Mouse (Mus musculus): ENCODE results near the gene Mlec.
"Not testable (repeated sequence)": the region's sequence is repeated elsewhere in the genome, so short reads cannot be mapped to it uniquely, and the experiment has no call there.

Gene Mlec

GRCm38 (mm10) chr5:115120978-115121377, 37.0 kb downstream of the Mlec start:
- peak; percentile 70 for DNase-seq

GRCm38 (mm10) chr5:115118961-115119570, 38.9 kb downstream of the Mlec start, which contains the start of gene Acads:
Gene Acads (minus strand): TSS chr5:115119346.
- DNase-seq, result peak; percentile 68

- DNase-seq, result no peak
Observed at GRCm38 (mm10) chr5:115117467-115117866, 40.5 kb downstream of the Mlec start.

DNA sequence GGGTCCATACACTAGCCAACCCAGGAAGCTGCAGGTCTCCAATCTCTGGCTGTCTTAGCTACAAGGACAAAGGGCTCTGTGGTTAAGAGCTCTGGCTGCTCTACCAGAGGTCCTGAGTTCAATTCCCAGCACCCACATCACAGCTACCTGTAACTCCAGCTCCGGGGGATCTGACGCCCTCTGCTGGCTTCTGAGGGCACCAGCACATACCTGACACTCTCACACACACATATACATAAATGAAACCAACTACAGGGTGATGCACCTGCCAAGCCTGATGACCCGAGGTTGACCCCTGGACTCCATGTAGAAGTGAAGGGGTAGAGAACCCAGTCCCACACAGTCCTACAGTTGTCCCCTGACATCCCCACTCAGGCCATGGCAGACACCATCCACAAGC, 41.6 kb downstream of the Mlec start:
- DNase-seq, result no peak

DNA sequence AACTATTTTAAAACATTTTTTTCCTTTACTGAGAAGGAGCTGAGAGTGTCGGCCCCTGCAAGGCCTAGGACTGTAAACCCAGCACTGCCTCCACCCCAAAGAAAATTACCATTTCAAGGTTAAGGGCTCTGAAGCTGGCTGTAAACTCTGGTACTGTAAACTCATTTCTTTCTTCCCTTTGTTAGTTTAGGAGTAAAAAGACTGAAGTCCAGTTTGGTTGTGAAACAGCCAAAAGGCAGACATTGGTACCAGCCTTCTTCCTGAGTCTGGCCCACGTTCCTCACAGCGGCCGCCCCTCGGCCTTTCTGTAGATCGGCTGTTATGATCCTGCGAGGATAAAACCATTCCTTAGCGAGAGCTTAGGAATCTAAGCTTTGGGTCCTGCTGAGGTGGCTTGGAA, 43.5 kb downstream of the Mlec start:
- DNase-seq, result no peak

DNA sequence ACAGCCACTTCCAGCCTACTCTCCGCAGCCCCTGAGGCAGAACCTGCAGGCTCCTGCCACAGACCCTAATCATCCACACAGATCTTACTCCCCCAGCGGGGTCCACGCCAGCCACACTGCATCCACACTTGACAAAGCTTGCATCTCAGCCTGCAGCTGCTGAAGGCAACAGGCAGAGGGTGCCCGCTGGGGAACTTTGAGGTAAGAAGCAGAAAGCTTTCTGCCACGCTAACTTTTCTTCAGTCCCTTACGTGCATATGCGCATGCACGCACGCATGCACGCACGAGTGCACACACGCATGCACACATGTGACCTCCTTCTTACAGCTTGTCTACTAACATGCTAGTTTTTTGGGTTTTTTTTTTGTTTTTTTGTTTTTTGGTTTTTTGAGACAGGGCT, 44.7 kb downstream of the Mlec start:
- DNase-seq, result no peak

GRCm38 (mm10) chr5:115111156-115111555, 46.8 kb downstream of the Mlec start:
- no peak for DNase-seq

DNA sequence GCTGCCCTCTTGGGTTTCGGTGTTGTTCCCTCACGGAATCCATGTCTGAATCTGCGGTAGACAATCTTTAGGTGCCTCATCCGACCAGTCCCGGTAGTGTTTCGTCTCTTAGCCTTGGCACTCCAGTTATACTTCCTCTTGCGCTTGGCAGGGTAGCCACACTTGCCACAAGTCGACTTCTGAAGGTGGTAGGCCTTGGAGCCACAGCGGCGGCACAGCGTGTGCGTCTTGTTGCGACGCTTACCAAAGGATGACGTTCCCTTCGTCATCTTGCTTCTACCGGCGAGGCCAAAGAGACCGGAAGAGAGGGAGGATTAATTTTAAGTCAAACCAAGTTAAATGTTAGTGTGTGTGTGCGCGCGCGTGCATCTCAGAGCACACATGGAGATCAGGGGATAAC, 54.7 kb downstream of the Mlec start:
- DNase-seq, result not testable (repeated sequence)

DNA sequence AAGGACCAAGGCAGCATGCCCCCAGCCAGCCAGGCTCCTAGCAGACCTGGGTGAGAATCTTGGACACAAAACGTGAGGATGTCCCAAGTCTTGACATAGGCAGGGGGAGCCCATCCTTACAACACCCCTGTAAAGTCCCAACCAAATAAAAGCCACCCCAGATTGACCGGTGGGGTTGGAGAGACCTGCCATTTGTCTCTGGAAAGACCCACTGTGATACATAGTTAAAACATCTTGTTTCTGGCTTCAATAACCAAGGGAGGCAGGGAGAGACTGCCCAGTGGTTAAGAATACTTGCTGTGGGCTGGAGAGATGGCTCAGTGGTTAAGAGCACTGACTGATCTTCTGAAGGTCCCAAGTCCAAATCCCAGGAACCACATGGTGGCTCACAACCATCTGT, 55.7 kb downstream of the Mlec start:
- no peak for DNase-seq

GRCm38 (mm10) chr5:115100473-115100872, 57.5 kb downstream of the Mlec start:
- no peak for DNase-seq

DNA sequence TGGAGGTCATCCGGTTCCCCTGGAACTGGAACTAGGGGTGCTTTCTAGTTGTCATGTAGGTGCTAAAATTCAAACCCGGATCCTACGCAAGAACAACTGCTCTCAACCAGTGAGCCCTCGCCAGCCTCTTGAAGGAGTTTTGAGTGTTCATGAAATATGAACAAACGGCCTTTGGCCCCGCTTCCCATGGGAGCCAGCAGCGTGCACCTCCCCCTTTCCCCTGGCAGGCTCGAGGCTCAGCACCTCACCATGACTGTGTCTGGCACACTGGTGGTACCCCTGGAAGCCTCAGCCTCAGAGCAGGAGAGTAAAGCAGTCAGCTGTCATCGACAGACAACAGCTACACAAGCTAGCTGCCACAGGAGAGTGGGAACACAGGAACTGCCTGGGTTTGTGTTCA, 58.0 kb downstream of the Mlec start:
- DNase-seq, result no peak

DNA sequence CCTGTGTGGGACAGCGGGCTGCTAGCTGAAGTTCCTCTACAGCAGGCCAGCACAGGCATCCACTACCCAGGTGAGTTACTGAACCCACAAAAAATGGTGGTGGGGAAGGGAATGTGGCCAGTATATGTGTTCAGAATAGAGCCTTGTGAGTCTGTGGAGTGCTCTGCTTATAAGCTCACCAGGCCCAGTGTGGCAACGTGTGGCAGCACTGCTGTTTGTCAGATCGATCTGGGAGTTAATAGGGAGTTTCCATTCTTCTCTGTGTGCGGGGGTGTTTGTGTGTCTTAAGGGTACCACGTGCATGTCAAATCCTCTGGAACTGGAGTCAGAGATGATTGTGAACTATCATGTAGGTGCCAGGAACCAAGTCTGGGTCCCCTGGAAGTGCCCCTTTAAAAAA, 58.4 kb downstream of the Mlec start:
- DNase-seq, result no peak

- no peak for DNase-seq
Observed at GRCm38 (mm10) chr5:115098195-115098594, 59.8 kb downstream of the Mlec start, which contains the start of gene Gm10401. Gene Gm10401 (minus strand): TSS chr5:115098295.
